Mouse (Mus musculus): ENCODE data around the gene Fry.

Gene Fry

DNA sequence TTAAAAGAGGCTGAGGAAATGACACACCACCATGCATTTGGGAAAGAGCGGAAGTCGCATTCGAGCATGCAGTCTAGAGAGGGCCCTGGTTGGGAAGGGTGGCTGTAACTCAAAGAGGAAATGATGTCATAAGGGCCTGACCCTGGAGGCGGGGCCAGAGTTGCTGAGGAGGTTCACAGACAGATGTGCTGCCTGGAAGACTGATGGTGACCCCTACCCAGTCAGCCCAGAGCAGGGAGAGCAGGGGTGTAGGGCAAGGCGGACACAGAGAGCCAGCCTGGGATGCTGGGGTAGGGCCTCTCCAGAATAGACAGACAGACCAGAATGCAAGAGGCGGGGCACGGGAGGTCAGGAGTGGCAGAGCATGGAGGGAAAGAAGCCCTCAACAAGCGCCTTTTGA, 290.5 kb downstream of the Fry start:
- ChIA-PET POLR2A (no interaction called here), CTCF (interaction anchor here in 1 of 4 experiments (1.1 to 1.4 kb wide), 2 partner anchors 18 to 32 kb away, joined by 3 to 4 read pairs; no protein-coding TSS in a partner anchor)

GRCm38 (mm10) chr5:150409451-150410045, 291.1 kb downstream of the Fry start:
- POLR2A ChIA-PET = interaction anchor here in 1 of 4 experiments (0.6 kb wide), 1 partner anchor 412 kb away, joined by 3 read pairs; no protein-coding TSS in a partner anchor
- CTCF ChIA-PET = interaction anchor here in 1 of 4 experiments (1.1 to 1.4 kb wide), 2 partner anchors 18 to 32 kb away, joined by 3 to 4 read pairs; no protein-coding TSS in a partner anchor

DNA sequence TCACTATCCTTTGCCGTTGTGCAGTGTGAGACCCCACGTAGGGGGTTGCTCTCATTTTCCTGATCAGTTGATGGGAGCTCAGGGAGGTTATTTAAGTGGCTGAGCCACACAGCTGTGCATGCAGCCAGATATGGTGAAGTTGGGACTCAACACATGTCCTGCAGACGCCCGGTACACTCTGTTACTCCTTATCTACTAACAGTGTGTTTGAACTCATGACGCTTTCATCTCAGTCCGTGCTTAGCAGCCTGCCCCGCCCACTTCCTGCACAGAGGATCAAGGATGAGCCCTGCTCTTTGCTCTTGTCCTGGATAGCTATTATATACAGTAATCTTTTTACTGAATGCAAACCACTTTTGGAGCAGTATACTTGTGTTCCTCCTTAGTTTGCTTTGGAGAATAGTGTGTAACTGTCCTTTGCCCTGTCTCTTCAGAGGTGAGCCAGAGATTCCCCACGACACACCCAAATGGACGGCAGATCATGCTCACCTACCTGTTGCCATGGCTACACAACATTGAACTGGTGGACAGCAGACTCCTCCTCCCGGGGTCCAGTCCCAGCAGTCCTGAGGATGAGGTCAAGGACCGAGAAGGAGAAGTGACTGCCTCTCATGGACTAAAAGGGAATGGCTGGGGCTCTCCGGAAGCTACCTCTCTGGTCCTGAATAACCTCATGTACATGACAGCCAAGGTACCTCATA, 294.5 kb downstream of the Fry start:
- ChIA-PET CTCF (interaction anchor here in 1 of 4 experiments (0.8 kb wide), 1 partner anchor 10 kb away, joined by 3 read pairs; no protein-coding TSS in a partner anchor), POLR2A (no interaction called here)

GRCm38 (mm10) chr5:150414823-150415222, 296.4 kb downstream of the Fry start:
- ChIA-PET POLR2A (no interaction called here), CTCF (interaction anchor here (0.5 to 1.5 kb wide), 5 partner anchors 12 to 24 kb away, joined by 3 to 4 read pairs (median 4); no protein-coding TSS in a partner anchor)

- ChIA-PET CTCF (no interaction called here), POLR2A (no interaction called here)
Measured at GRCm38 (mm10) chr5:150417223-150417622, 298.8 kb downstream of the Fry start.

GRCm38 (mm10) chr5:150418035-150418434, 299.6 kb downstream of the Fry start:
- ChIA-PET CTCF (no interaction called here), POLR2A (no interaction called here)

- ChIA-PET POLR2A (interaction anchor here in 1 of 4 experiments (0.6 kb wide), 1 partner anchor 18 kb away, joined by 3 read pairs; no protein-coding TSS in a partner anchor), CTCF (interaction anchor here in 2 of 4 experiments (0.5 to 1.1 kb wide), 2 partner anchors 12 to 13 kb away, joined by 3 to 5 read pairs; no protein-coding TSS in a partner anchor)
Measured at GRCm38 (mm10) chr5:150425038-150425437, 306.6 kb downstream of the Fry start.

GRCm38 (mm10) chr5:150426595-150426994, 308.1 kb downstream of the Fry start:
- ChIA-PET CTCF (interaction anchor here in 3 of 4 experiments (0.5 to 2.2 kb wide), 12 partner anchors 10 to 258 kb away, joined by 3 to 11 read pairs (median 3); no protein-coding TSS in a partner anchor), POLR2A (interaction anchor here in 1 of 4 experiments (0.7 kb wide), 1 partner anchor 10 kb away, joined by 3 read pairs; no protein-coding TSS in a partner anchor)

DNA sequence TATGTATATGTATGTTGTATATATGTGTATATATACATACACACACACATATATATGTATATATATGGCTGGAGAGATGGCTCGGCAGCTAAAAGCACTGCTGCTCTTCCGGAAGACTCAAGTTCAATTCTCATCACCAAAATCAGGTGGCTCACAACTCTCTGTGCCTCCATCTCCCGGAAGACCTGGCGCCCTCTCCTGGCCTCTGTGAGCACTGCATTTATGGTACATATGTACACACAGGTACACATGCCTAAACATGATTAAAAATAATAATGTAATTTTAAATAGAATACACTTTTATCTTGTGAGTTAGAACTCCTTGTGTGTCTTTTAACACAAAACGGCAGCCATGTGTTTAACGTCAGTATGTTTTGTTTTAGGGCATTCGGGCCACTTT, 312.8 kb downstream of the Fry start:
- ChIA-PET POLR2A (no interaction called here), CTCF (interaction anchor here in 2 of 4 experiments (1.0 to 1.5 kb wide), 4 partner anchors 10 to 59 kb away, joined by 3 to 4 read pairs (median 4); no protein-coding TSS in a partner anchor)

- ChIA-PET POLR2A (interaction anchor here in 2 of 4 experiments (1.0 to 1.1 kb wide), 2 partner anchors 9 to 89 kb away, joined by 3 read pairs; partner anchors contain the start of gene Brca2 (in 1 of the 2)), CTCF (interaction anchor here (0.6 to 1.8 kb wide), 8 partner anchors 9 to 213 kb away, joined by 3 to 5 read pairs (median 3); no protein-coding TSS in a partner anchor)
Measured at GRCm38 (mm10) chr5:150432960-150433359, 314.5 kb downstream of the Fry start.

GRCm38 (mm10) chr5:150436629-150437389, 318.4 kb downstream of the Fry start:
- ChIA-PET POLR2A (interaction anchor here (0.6 to 1.5 kb wide), 16 partner anchors 9 to 753 kb away, joined by 3 to 11 read pairs (median 4); partner anchors contain the start of gene Brca2 (in 2 of the 4)), CTCF (interaction anchor here (0.5 to 1.8 kb wide), 21 partner anchors 10 to 1161 kb away, joined by 3 to 11 read pairs (median 4); no protein-coding TSS in a partner anchor)

GRCm38 (mm10) chr5:150441690-150442089, 323.2 kb downstream of the Fry start:
- CTCF ChIA-PET = interaction anchor here (0.5 to 1.9 kb wide), 60 partner anchors 8 to 1245 kb away, joined by 3 to 25 read pairs (median 4); partner anchors contain the start of genes Fry (in 1 of the 4) and Zar1l (in 1 of the 4)
- POLR2A ChIA-PET = interaction anchor here in 1 of 4 experiments (0.5 to 1.7 kb wide), 5 partner anchors 9 to 693 kb away, joined by 3 to 5 read pairs (median 3); no protein-coding TSS in a partner anchor

- CTCF ChIA-PET = interaction anchor here (0.7 to 2.0 kb wide), 9 partner anchors 9 to 45 kb away, joined by 3 to 15 read pairs (median 4); no protein-coding TSS in a partner anchor
- POLR2A ChIA-PET = interaction anchor here in 2 of 4 experiments (0.5 to 1.4 kb wide), 4 partner anchors 17 to 236 kb away, joined by 3 to 5 read pairs (median 4); partner anchors contain the start of genes Brca2 (in 1 of the 2) and N4bp2l2 (in 1 of the 2)
Measured at GRCm38 (mm10) chr5:150451281-150452003, 333.0 kb downstream of the Fry start.

GRCm38 (mm10) chr5:150452004-150452626, 333.7 kb downstream of the Fry start:
- ChIA-PET POLR2A (interaction anchor here in 2 of 4 experiments (0.5 to 2.2 kb wide), 7 partner anchors 10 to 237 kb away, joined by 3 to 5 read pairs (median 4); partner anchors contain the start of genes Brca2 (in 1 of the 2) and N4bp2l2 (in 1 of the 2)), CTCF (interaction anchor here (0.7 to 2.0 kb wide), 13 partner anchors 10 to 198 kb away, joined by 3 to 15 read pairs (median 4); no protein-coding TSS in a partner anchor)

GRCm38 (mm10) chr5:150452671-150453070, 334.2 kb downstream of the Fry start:
- CTCF ChIA-PET = interaction anchor here (0.8 to 2.0 kb wide), 14 partner anchors 10 to 199 kb away, joined by 3 to 15 read pairs (median 4); no protein-coding TSS in a partner anchor
- POLR2A ChIA-PET = interaction anchor here in 2 of 4 experiments (1.0 to 2.2 kb wide), 7 partner anchors 9 to 213 kb away, joined by 3 to 5 read pairs (median 4); partner anchors contain the start of genes Brca2 (in 1 of the 2) and N4bp2l2 (in 1 of the 2)

GRCm38 (mm10) chr5:150453490-150453889, 335.0 kb downstream of the Fry start:
- ChIA-PET CTCF (interaction anchor here (0.6 to 1.7 kb wide), 7 partner anchors 11 to 612 kb away, joined by 3 to 4 read pairs (median 4); no protein-coding TSS in a partner anchor), POLR2A (interaction anchor here in 1 of 4 experiments (0.6 to 2.2 kb wide), 5 partner anchors 8 to 324 kb away, joined by 3 to 5 read pairs (median 4); no protein-coding TSS in a partner anchor)

Data from embryonic stem cell, embryonic (primary cell).